Mouse (Mus musculus) adrenal gland (tissue): ENCODE results near the gene Catsperz.

ENCODE experiments used
- intact Hi-C: fragments of 180-260 bp; cut with DNase I; formaldehyde crosslinking; loops from one replicate; pipeline ENCODE4 v1.15.1; 2025
- long read RNA-seq, 2 experiments: library from polyadenylated mRNA; unstranded; transcript quantifications; one replicate each; pipeline ENCODE4 v2.0.0; 2020; ENCODE audit warnings: borderline replicate concordance in 1 of 2; ENCODE audit not compliant: insufficient replicate concordance in 1 of 2

Gene Catsperz
- long read RNA-seq, experiment 1, result 0 reads
- long read RNA-seq, experiment 2, result 0 reads

DNA sequence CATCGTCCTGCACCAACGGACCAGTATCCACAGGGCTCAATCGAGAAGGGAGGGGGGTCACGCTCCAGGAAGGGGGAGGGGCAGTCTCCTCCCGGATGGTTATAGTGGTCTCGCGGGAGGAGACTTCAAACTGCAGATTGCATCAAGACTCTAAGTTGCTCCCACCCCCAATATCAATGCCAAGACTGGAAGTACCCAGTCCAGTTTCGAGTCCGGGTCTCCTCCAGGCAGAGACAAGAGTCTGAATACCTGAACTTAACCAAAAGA is at the start of gene Catsperz:
Catsperz (minus strand) TSS at position 74 of the 267 bp plus-strand sequence.
- intact Hi-C loops, result loop anchor here (5.0 kb wide), 1 partner anchor 47 kb away; the partner anchor contains the start of gene Ppp1r14b

DNA sequence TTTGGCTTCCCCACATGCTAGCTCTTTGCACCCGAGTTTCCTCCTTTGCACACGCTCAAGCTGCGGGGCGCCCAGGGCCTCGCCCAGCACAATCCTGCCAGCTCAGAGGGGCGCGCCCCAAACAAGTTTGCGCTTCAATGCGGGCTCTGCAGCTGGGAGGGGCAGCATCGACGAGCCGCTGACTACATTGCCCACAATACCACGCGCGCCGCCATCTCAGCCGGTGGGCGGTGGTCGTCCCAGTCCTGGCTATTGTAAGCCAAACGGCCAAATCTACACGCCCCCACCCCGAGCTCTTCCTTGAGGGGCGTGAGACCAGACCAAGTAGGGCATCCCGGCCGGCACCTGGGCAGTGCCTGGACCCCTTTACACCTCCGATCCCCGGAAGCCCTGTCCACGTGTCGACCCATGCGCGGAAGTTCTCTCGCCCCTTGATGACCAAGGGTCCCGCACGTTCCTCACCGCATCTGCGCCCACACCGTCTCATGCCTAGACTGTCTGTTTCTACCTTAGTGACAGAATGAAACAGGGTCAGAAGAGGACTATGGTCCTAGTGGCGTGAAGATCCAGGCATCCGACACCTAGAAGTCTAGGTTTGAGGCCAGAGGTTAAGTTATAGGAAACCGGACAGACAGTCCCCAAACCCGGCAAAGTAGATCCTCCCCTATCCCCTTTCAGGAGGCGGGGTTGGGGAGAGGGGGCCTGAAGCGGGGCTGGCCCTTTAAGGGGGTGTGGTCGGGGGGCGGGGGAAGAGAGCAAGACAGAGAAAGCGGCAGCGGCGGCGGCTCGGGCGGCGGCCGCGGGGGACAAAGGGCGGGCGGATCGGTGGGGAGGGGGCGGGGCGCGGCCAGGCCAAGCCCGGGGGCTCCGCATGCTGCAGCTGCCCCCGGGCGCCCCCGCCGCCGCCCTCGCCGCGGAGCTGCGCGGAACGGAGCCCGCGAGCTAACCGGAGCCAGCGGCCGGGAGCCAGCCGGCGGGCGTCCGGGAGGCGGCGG is 49.3 kb upstream of the Catsperz start, which contains the start of gene Ppp1r14b:
Ppp1r14b (plus strand) TSS at position 758 of the 995 bp plus-strand sequence.
- intact Hi-C loops, result loop anchor here (5.0 kb wide), 2 partner anchors 32 to 47 kb away; partner anchors contain the start of genes Bad, Catsperz and Gpr137

DNA sequence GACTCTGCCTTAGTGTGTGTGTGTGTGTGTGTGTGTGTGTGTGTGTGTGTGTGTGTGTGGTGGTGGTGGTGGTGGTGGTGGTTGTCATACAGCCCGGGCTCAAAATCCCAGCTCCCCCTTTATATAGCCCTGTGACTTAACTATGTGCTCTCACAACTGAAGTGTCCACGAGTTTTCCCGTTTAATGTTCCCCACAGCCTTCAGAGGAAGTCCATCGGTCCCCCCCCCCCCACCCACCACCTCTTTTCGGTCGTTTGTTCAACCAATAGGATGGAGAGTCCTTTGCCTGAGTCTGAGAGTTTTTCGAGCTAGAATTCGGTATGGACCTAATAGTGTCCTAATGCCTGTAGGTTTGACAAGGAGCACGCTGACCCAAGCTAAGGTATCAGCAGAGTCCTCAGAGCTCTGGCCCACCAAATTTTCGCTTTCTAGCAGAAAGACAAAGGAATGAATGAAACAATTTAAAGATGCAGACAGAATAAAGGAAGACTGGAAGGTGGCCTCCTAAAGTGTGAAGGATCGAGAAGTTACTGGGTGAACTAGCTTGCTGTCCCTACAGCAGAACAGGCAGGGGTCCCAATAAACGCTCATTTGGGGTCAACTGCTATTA is 48.5 kb upstream of the Catsperz start:
- intact Hi-C loops, result loop anchor here (5.0 kb wide), 1 partner anchor 46 kb away; the partner anchor contains the start of gene Catsperz

DNA sequence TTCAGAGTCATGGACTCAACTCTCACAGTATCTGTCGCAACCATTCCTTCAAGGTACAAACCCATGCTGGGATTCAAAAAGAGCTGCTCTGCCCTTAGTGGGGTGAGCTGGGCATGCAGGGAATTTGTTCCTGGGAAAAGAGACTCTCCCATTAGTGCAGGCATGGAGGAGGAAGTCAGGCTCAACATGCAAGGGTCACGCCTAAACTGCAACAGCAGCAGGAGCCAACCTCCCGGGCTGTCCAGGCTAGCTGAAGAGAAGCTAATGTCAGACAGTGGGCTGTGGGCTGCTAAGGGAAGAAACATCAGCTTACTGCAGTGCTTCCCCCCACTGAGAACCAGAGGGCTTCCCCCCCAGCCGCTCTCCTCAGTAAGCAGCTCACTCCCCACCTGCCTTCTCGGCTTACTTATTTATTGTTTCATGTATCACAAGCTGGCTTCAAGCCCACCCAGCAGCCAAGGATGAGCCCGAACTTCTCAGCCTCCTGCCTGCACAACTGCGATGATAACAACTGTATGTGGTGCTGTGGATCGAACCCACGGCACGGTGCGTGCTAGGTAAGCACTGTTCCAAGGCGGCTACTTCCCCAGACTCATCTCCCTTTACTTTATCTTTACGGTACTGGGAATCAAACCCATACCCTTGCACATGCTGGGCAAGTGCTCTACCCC is 47.2 kb upstream of the Catsperz start:
- intact Hi-C loops, result loop anchor here (5.0 kb wide), 1 partner anchor 45 kb away; the partner anchor contains the start of gene Catsperz

DNA sequence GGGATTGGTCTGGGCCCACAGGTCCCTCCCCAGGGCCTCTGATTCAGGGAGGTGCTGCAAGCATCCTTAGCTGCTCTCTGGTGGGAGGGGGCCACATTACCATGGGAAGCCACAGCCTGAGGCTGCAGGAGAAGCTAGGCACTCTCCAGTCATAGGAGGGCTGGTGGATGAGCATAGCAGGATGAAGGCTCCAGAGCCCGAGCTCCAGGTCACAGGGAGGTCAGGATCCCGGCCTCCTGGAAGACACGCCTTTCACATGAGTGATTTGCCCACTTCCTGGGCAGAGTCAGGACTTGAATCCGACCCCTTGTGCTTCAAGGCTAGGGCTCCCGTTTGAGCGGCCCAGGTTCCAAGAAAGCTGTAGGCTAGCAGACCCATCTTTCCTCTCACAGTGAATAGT is 46.5 kb upstream of the Catsperz start:
- intact Hi-C loops, result loop anchor here (5.0 kb wide), 1 partner anchor 44 kb away; the partner anchor contains the start of gene Catsperz

DNA sequence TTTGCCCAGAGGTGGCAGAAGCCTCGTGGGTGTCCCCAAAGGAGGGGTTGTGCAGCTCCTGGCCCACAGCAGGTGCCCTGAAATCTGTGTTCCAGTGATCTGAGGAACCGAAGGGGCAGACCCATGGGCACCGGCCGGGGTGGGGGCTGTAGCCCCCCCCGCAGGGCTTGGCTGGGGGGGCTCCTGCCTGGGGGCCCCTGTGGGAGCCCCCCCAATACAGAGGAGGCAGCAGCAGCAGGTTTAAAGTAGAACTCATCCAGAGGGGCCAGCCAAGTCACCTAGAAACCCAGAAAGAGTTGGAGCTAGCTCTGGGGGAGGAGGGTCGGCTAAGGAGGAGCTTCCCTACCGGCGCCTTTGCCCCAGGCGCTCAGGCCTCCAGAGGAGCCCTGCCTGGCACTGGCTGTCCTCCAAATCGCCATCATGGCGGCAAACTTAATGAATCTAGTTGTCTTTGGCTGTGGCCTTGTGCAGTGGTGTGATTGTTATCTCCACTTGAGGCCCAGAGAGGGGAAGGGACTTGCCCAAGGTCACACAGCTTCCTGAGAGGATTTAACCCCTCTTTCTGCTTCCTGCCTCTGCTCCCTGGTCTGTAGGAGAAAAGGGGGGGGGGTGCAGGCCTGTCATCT is 45.4 kb upstream of the Catsperz start:
- intact Hi-C loops, result loop anchor here (5.0 kb wide), 1 partner anchor 43 kb away; the partner anchor contains the start of gene Catsperz

DNA sequence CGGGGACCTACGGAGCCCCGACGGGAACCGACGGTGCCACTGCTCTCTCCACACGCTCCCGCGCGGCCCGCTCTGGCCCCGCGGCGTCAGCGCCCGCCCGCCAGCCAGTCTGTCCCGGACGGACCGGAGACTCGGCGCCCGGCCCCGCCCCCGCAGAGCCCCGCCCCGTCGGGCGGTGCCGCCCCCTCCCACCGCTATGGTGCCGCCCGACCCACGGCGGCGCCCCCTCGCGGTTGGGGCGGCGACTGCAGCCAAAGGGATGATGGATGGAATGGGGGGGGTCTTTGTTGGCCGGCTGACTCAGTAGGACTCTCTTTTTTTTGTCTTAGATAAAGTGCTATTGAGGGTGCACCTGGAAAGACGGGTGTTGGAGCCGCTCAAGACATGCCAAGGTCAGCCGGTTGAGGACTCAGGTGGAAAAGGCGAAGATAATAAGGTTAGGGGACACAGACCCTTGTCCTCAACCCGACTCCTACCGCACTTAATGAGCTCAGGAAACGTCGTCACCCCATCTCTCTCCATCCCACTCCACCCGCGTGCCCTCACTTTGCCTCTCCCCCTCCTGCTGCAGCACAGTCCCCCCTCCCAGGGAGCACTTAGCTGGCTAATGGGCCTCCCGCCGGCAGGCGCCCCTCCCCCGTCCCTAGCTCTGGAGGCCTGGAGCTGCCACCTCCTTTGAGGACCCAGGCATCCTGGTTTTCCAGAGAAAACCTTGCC is 44.6 kb upstream of the Catsperz start:
- intact Hi-C loops, result loop anchor here (5.0 kb wide), 1 partner anchor 43 kb away; the partner anchor contains the start of gene Catsperz

DNA sequence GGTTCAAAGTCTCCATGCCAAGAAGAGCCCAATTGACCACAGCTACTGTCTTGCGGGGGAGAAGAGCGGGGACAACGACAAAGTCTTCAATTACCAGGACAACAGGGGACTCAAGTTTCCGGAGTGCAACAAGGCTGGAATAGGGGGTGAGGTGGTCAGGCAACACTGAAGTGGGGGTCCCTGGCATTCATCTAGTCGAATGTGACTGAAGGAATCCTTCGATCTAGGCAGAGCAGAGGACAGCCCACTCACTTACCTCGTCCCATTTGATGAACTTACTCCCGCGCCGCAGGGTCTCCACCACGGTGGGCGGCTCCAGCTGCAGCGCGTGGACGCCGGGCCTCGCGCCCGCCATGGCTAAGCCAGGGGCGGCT is 44.1 kb upstream of the Catsperz start:
- intact Hi-C loops, result no loop called here

DNA sequence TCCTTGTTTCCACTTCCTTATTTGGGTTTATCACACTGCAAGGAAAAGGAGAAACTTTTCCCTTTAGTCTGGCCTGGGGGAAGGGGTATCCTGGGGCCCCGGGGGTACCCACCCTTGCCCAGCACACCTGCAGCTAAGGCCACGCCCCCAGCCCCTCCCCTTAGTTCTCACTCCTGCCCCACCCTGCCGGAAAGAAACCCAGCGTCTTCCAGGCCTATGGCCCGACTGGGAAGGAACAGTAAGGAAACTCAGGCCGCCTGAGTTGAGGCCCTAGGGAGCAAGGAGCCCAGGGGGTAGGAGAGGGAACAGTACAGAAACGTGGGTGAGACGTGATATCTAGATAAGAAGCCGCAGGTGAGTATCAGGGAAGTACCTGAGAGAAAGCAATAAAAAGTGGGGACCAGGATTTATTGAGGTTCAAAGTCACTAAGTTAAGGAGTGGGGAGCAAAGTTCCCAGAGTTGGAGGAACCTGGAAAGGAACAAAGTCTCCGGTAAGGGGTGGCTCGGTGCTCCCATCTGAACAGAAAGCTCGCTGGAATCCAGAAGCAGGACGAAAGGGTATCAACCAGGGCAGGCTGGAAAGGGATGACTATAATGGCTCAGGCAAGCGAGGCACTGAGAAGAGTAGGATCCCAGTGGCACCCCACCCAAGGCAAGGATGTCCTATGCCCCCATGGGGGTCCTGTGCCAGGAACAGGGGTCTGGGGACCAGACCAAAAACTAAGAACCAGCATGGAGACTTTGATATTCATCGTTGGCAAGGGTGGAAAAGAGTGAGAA is 43.5 kb upstream of the Catsperz start:
- intact Hi-C loops, result no loop called here

DNA sequence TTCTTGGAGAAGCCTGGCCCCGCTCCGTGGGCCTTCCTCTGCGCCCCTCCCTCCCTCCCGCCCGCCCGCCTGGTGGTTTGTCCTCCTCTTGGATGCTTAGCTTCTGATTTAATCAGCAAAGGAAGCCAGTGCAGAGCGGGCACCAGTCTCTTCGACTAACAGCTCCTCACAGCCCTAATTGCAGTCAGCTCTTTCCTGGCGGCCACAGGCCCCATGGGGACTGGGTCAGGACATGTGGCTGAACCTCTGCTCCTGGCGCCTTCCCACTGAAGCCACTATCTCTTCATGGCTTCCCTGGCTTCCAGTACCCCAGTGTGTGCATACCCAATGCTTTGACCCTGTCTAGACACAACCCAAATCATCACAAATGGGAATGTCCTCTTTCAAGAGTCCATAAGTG is 31.3 kb upstream of the Catsperz start:
- intact Hi-C loops, result no loop called here

DNA sequence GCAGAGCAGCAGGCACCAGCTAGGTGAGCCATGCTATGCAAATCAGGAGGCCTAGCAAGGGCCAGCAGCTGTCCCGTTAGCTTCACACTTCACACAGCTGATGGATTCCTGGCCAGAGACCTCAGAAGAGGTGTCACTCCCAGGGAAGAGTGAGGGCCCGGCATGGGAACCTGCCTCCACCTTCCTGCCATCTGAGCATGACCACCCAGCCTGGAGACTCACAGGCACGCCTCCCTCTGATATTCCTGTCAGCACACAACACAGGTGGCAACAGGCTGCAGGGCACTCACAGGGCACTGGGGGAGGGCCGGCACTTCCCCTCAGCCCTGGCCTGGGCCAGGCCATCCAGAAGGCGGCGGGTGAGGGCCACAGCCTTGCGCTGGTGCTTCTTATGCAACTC is 30.2 kb upstream of the Catsperz start:
- intact Hi-C loops, result no loop called here

DNA sequence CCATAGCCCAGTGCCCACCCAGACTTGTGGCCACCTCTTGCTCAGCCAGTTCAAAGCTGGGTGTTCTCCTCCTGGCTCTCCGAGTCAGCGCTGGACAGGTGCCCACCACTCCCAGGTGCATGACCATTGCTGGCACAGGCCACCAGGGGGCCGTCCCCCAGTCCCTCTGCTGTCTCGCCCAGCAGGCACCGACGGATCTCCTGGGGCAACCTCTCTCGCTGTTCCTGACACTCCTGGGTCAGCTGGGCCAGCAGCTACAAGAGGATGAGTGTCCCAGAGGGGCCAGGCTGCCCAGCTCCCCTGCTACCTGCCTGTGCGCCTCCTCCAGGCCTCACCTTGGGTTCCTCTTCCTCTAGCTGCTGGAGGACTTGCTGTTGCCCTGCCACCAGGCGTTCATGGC is 28.9 kb upstream of the Catsperz start:
- intact Hi-C loops, result no loop called here

DNA sequence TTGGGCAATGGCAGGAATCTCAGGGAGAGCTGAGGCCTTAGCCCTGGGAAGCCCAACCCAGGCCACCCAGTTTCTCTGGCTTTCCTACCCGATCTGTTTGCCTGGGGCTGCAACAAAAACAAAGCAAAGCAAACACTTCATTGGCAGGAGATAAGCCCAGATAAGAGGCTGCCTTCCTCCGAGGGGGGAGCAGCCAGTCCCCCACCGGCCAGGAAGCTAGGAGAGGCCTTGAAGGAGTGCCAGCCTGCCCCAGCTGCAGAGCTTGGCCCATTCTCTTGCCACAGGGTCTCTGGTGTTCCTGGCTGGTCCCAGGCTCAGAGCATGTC is 27.5 kb upstream of the Catsperz start:
- intact Hi-C loops, result no loop called here

DNA sequence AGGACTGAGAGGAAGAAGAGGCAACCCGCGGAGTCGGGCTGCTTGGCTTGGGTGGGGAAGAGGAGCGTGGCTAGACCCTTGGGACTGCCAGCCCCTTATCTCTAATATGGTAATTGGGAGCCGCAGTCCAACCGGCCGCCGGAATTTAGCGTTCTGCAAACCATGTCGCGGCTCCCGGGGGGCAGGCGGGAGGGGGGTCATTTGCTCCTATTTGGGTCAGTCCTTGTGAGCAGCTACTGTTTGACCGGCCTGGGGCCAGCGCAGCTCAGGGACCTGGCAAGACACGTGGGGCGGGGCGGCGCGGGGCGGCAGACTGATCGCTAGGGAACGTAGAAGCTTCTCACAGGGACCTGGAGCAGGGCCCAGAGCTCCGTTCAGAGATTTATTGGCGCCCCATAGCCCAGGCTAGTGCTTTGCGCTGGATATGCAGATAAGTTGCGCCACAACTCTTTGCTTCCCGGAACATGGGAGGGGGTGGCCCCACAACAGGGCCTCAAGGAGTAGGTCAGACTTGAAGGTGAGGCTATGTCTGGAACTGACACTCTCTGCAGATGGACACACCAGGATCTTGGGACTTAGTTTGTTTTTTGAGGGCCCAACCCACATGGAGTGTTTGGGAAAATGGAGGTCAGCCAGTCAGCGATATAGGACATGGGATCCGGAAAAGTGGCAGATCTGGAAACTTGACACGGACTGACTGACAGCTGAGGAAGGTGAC is 27.0 kb upstream of the Catsperz start:
- intact Hi-C loops, result no loop called here

DNA sequence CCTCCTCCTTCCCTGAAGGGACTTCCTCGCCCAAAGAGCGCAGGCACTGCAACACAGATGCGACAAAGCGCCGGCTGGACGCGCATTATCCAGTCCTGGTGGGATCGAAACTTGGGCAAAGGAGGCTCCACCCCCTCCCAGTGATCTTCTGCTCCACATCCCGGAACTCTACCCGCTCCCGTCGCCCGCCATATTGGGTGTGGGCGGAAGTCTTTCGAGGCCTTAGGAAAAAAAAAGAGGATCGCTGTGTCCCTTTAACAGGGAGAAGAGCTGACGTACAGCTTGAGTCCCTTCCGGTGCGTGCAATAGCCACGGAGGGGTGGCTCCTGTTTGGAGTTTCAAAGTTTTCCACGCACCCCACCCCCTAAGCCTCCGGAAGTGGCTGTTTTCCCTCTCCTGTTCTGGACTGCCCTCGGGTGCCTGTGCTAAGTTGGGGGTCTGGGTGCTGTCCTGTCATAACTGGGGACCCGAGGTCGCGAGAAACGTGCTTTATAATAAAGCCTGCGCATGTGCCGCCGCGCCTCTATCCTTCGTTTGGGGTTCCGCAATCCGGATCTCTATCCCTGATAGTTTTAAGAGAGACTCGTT is 26.3 kb upstream of the Catsperz start:
- intact Hi-C loops, result no loop called here

DNA sequence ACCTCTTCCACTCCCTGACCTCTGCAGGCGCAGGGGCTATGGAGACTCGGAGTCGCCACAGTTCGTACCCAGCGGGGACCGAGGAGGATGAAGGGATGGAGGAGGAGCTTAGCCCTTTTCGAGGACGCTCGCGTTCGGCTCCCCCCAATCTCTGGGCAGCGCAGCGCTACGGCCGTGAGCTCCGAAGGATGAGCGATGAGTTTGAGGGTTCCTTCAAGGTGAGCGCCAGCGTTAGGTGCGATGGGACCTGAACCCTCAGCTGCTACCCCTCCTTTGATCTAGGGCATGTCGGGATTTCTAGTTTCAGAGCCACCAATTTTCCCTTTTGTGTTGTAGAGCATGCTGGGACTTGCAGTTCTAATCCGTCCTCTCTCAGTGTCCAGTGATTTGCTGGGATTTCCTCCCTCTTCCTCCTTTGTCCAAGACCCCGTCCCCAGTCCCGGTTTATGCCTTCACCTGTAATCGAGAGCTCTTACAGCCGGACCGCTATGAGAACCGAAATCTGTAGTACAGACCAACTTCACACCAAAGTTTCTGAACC is 25.5 kb upstream of the Catsperz start:
- intact Hi-C loops, result no loop called here

DNA sequence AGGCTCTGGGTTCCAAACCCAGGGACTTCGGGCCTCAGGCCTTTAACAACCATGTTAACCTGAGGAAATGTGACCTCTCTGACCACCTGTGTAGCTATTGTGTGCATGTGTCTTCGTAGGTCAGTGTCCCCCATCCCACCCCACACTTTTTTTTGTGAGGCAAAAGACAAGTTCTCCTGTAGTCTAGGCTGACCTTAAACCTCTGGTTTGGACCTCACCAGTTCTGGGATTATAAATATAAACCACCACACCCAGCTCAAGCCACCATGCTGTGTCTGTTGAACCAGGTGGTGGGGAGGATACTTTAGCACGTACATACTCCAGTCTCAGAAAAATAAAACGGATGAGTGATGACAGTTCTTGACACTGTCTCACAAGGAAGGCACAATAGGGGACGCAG is 24.8 kb upstream of the Catsperz start:
- intact Hi-C loops, result no loop called here

DNA sequence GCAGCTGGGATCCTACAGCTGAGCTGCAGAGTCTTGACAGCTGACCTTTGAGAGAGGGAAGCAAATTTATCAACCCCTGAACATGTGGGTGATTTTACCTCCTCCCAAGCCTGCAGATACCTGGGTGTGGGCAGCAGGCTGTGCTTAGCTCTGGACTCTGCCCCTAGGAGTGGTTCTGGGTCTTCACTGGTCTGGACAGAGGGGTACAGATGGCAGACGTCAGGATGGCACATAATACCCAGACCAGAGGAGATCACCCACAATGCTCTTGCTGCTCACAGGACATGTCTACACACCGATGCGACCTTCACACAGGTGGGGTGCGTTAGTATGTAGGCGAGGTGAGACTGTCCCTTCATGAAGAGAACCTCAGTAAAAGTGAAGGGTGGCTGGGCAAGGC is 24.4 kb upstream of the Catsperz start:
- intact Hi-C loops, result no loop called here
